Mouse (Mus musculus): ENCODE measurements around the gene Prss41. TPM values are rescaled to one million over a fixed set of nuclear protein-coding genes. Genes with fewer than 3 reads are reported as not detected.
"Not testable (repeated sequence)": the region's sequence is repeated elsewhere in the genome, so short reads cannot be mapped to it uniquely, and the experiment has no call there.

The Prss41 gene
- total RNA-seq (2022), result 1 to 10 TPM; 1.8 to 2.3 (median 2.0) TPM

GRCm38 (mm10) chr17:23843812-23844273 is at the start of gene Prss41, which contains the start of gene Prss32:
Gene Prss41, minus strand, starts transcription at chr17:23844172.
Gene Prss32, plus strand, starts transcription at chr17:23843855.
- DNase-seq (ENCODE audit: low spot score in 2 of 2), result peak in 1 of 2 experiments; percentile 40

GRCm38 (mm10) chr17:23880576-23880975 is 36.6 kb upstream of the Prss41 start, which contains the start of the genes Dcpp1 and Dcpp2:
Gene Dcpp1, plus strand, starts transcription at chr17:23880876.
Gene Dcpp2, plus strand, starts transcription at chr17:23880880.
- not testable (repeated sequence) for DNase-seq (ENCODE audit: low spot score in 2 of 2)

- DNase-seq (ENCODE audit: low spot score in 2 of 2), result no peak
These were observed 33.2 kb upstream of the Prss41 start for GRCm38 (mm10) chr17:23877166-23877565.

- peak; percentile 38 to 46 for DNase-seq (ENCODE audit: low spot score in 2 of 2)
These were observed 32.8 kb upstream of the Prss41 start for GRCm38 (mm10) chr17:23876741-23877140.

GRCm38 (mm10) chr17:23873884-23874856 is 30.2 kb upstream of the Prss41 start:
- peak in 1 of 2 experiments; percentile 31 for DNase-seq (ENCODE audit: low spot score in 2 of 2)

- DNase-seq (ENCODE audit: low spot score in 2 of 2), result no peak
These were observed 24.5 kb upstream of the Prss41 start for GRCm38 (mm10) chr17:23868513-23868912.

- no peak for DNase-seq (ENCODE audit: low spot score in 2 of 2)
These were observed 23.8 kb upstream of the Prss41 start, which contains the start of gene Prss21 for GRCm38 (mm10) chr17:23867756-23868155. Gene Prss21, plus strand, starts transcription at chr17:23868056.

DNA sequence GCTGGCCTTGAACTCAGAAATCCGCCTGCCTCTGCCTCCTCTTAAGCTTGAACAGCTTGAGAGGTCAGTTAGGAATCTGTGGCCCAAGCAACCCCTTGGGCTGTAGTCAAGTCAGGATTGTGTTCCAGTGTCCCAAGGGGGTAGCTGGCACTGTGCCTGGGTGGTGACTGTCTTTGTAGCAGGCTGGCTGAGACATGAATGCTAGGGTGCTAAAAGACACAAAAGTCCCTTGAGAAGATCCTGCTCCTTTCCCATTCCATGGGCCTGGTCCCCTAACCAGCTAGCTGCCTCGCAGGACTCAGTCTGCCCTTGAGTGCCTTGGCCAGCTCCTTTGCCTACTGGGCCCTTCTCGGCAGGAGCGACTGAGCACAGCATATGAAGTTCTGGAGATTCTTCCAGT is 19.0 kb upstream of the Prss41 start:
- DNase-seq (ENCODE audit: low spot score in 2 of 2), result no peak

DNA sequence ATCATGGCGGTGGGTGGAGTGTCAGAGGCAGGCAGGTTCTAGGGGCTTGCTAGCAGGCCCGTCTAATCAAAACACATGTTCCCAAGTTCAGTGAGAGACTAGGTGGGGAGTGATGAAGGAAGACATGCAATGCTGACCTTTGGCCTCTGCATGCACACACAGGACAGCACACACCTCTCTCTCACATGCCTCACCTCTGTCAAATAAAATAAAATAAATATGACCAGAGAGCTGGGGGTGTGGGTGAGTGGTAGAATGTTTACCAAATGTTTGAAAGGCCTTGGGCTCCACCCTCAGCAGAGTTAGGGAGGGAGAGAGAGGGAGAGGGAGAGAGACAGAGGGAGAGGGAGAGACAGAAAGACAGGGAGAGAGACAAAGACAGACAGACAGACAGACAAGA is 13.9 kb upstream of the Prss41 start:
- no peak for DNase-seq (ENCODE audit: low spot score in 2 of 2)

DNA sequence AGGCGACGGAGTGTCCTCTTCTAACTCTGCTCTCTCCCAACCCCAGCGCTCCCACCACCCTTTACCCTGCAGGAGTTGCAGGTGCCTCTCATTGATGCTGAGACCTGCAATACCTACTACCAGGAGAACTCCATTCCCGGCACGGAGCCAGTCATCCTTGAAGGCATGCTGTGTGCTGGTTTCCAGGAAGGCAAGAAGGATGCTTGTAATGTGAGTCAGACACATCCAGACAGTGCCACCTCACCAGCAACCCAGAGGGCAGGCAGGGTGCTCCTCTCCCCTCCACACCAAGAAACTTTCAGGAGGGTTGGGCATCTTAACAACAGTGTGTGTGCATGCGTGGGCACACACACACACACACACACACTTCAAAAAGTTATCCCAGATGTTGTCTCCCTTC is 13.2 kb upstream of the Prss41 start:
- DNase-seq (ENCODE audit: low spot score in 2 of 2), result no peak

- no peak for DNase-seq (ENCODE audit: low spot score in 2 of 2)
These were observed 10.3 kb upstream of the Prss41 start for GRCm38 (mm10) chr17:23854229-23854765.

DNA sequence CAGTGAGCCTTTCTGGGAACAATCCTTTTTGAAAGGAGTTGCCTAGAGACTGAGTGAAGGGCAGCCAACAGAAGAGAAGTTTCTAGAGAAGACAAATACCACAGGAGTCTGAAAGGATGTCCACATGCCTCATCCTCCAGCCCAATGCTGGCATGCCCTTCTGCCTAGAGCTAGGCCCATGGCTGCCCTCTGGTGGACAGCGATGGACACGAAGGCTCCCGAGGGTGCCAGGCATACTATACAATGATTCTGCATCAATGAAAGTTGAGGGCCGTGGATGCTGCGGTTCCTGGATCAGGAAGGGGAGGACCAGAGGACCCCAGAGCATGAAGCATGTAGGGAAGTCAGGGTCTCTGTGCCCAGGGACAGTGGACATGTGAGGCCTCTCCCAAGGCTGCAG is 9.3 kb upstream of the Prss41 start:
- DNase-seq (ENCODE audit: low spot score in 2 of 2), result no peak

DNA sequence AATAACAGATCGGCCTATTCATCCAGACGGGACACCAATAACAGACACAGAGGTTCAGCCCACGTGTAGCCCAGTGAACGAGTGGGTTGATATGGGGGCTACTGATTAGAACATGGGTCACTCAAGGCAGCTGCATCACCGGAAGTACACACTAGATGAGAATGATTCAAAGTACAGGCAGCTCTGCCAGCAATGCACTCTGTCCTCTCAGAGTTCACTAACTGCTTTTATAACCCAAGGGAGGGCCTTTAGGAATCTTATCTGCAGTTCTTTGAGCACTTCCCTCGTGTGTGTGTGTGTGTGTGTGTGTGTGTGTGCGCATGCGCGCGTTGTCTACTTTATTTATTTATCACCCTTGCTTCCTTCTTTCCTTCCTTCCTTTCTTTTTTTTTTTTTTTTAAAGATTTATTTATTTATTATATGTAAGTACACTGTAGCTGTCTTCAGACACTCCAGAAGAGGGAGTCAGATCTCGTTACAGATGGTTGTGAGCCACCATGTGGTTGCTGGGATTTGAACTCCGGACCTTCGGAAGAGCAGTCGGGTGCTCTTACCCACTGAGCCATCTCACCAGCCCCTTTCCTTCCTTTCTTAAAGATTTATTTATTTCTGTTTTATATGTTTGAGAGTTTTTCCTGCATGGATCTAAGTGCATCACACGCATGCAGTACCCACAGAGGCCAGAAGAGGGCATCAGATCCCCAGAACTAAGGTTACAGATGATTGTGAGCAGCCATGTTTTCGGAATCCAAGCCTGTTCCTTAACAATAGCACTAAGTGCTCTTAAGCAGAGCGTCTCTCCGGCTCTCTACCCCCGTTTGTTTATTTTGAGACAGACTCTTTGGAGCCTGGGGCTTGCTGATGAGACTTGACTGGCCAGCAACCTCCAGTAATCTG is 7.1 kb upstream of the Prss41 start:
- DNase-seq (ENCODE audit: low spot score in 2 of 2), result peak in 1 of 2 experiments; percentile 61

DNA sequence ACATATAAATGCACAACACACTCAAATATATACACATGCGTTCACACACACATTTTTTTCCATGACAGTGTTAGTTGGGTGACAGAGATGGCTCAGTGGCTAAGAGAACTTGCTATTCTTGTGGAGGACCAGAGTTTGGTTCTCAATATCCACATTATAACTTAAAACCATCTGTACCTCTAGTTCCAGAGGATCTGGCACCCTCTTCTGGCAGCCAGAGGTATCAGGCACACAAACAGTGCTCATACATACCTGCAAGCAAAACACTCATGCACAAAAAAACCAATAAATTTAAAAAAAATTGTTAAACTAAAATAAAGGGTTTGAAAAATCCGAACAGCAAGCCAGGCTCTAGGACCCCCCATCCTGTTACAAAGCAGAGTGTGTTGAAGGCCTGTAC is 6.1 kb upstream of the Prss41 start:
- DNase-seq (ENCODE audit: low spot score in 2 of 2), result no peak

GRCm38 (mm10) chr17:23843141-23843811 is 696 bp downstream of the Prss41 start:
- no peak for DNase-seq (ENCODE audit: low spot score in 2 of 2)

DNA sequence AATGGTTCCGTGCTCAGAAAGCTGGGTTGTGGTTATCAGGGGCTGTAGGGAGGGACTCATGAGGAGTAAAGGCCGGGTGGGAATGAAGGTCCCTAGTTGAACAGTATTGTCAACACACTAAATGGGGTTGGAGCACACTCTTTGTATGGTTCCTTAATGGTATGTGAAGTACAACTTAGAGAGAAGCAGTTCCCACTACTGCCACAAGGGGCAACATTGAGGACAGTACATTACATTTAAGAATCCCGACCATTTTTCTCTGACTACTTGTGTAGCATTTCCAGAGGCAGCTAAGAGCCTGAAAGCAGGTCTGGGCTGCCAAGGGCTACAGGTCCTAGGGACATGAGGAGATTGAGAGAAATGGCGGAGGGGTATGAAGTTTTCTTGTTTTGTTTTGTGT is 2.8 kb downstream of the Prss41 start:
- peak in 1 of 2 experiments; percentile 56 for DNase-seq (ENCODE audit: low spot score in 2 of 2)

DNA sequence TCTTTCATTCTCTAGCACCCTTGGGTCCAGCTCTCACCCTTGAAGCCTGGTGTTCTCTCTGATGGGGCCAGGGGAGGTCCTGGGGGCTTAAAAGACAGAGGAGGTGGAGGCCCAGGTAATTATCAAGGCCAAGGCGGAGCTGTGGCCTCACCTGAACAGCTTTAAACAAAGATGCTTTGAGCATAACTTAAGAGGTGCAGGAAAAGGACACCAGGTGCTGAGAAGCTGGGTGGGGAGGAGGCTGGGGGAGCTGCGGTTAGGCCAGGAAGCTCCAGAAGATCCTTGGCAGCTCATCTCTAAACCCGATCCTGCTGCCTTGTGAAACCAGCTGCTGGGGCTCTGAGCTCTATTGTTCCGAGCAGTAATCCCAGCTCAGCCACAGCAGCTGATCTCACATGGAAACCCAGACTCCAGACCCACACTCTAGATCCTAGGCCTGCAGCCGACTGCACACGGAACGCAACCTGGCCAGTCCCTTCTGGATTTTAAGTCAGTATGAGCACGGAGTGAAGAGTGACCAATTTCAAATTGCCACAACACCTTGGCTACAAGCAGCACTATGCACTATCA is 7.9 kb downstream of the Prss41 start, which contains the start of gene Prss33:
Gene Prss33, minus strand, starts transcription at position 51 of the 570 bp plus-strand sequence.
- DNase-seq (ENCODE audit: low spot score in 2 of 2), result no peak

GRCm38 (mm10) chr17:23831201-23831600 is 12.8 kb downstream of the Prss41 start:
- no peak for DNase-seq (ENCODE audit: low spot score in 2 of 2)

DNA sequence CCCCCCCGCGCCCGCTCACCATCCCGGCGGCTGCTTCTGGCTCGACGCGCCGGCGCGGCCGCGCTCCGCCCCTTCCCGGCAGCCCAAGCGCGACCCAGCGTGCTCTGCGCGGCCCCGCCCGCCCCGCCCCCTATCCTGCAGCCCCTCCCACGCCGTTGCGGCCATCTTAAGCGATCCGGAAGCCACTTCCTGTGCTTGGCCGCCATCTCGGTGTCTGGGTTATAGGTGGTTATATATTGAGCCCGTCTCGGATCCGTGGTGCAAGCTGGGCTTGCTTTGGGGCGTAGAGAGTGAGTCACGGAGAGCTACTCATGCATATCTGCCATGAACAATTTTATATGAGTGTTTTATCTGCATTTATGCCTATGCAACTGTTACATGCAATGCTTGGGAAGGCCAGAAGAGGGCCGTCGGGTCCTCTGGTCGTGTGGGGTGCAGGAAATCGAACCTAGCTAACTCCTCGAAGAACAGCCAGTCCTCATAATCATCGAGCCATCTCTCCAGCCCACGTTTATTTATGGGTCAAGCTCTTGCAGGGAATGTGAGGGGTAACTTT is 14.8 kb downstream of the Prss41 start, which contains the start of gene Elob:
Gene Elob, minus strand, starts transcription at position 73 of the 556 bp plus-strand sequence.
- peak; percentile 84 to 85 for DNase-seq (ENCODE audit: low spot score in 2 of 2)
